Mouse (Mus musculus) heart, adult 2 months (tissue): ENCODE results near the gene Grifin. TPM values are rescaled to one million over a fixed set of nuclear protein-coding genes. Genes with fewer than 3 reads are reported as not detected.

Experiments
- DNase-seq, 2 experiments: peaks; one replicate each; pipeline ENCODE4 v3.0.0; 2021
- H3K27ac ChIP-seq: fragments of 200-600 bp; 2 replicates; pipeline ENCODE4 v1.8.1; 2022
- H3K27me3 ChIP-seq: fragments of 200-500 bp; 2 replicates; pipeline ENCODE4 v1.6.1; 2012; ENCODE audit warnings: mild to moderate bottlenecking, low read length, inconsistent platforms, mixed read lengths; ENCODE audit not compliant: control insufficient read depth, insufficient read depth
- H3K36me3 ChIP-seq: fragments of 200-500 bp; 2 replicates; pipeline ENCODE4 v1.6.1; 2012; ENCODE audit warnings: low read length, inconsistent platforms; ENCODE audit not compliant: control insufficient read depth, insufficient read depth
- H3K4me1 ChIP-seq: fragments of 200-500 bp; 2 replicates; pipeline ENCODE4 v1.6.1; 2011; ENCODE audit warnings: low read length; ENCODE audit not compliant: control insufficient read depth, insufficient read depth
- H3K4me3 ChIP-seq: fragments of 200-600 bp; 2 replicates; pipeline ENCODE4 v1.8.1; 2022
- H3K79me2 ChIP-seq: fragments of 200-500 bp; replicated peaks from 2 replicates; pipeline ENCODE4 v1.6.1; 2012; ENCODE audit warnings: mild to moderate bottlenecking, inconsistent platforms, low read length, moderate library complexity, mixed read lengths; ENCODE audit not compliant: control insufficient read depth, insufficient read depth
- H3K9ac ChIP-seq: fragments of 200-500 bp; 2 replicates; pipeline ENCODE4 v1.6.1; 2012; ENCODE audit warnings: low read depth, mild to moderate bottlenecking, control low read depth, inconsistent platforms, low read length, mixed read lengths
- CTCF ChIP-seq: fragments of 200-600 bp; IDR thresholded peaks from 2 replicates; pipeline ENCODE4 v1.8.1; 2022; ENCODE audit warnings: antibody characterized with exemption, mild to moderate bottlenecking, moderate library complexity
- EP300 ChIP-seq: fragments of 200-500 bp; IDR thresholded peaks from 2 replicates; pipeline ENCODE4 v1.6.1; 2011; ENCODE audit warnings: low read depth, low read length, control low read depth; ENCODE audit not compliant: insufficient read depth
- POLR2A ChIP-seq: fragments of 200-500 bp; IDR thresholded peaks from 2 replicates; pipeline ENCODE4 v1.6.1; 2011; ENCODE audit warnings: mild to moderate bottlenecking, low read depth, low read length, control low read depth; ENCODE audit not compliant: insufficient read depth
- WGBS: fragments of 180-500 bp; shearing (Covaris S2); methylation state at CpG from one replicate; pipeline ENCODE4 v1.1.7; 2018; 5-methylcytosine and 5-hydroxymethylcytosine counted together
- intact Hi-C: fragments of 180-260 bp; cut with DNase I; formaldehyde crosslinking; loops from one replicate; pipeline ENCODE4 v1.15.1; 2025
- polyA plus RNA-seq: library from polyadenylated mRNA; depleted of rRNA; stranded (reverse); fragments of >200 nt; gene quantifications from 2 replicates; pipeline ENCODE4 v1.2.3, GENCODE M21; 2012
- total RNA-seq, 2 experiments: library from RNA; stranded (reverse); gene quantifications; 2 replicates each; pipeline ENCODE4 v1.2.3; 2021

The Grifin gene
- total and polyA plus RNA-seq, 3 experiments = not detected

GRCm38 (mm10) chr5:140556859-140557258 is 8.0 kb downstream of the Grifin start:
- intact Hi-C loops = no loop called here
- Histone ChIP-seq H3K9ac (no peak overlapping the region), H3K4me3 (no peak overlapping the region), H3K36me3 (no peaks in the 10 kb centered on the region), H3K27ac (no peak overlapping the region), H3K4me1 (no peaks in the 10 kb centered on the region), H3K27me3 (no peaks in the 10 kb centered on the region), H3K79me2 (no peaks in the 10 kb centered on the region)
- no peak for TF ChIP-seq EP300
- no peak for TF ChIP-seq CTCF
- TF ChIP-seq POLR2A = no peak
- no peak for DNase-seq
- WGBS = 30% methylated on average over 3 of the region's 3 CpGs

GRCm38 (mm10) chr5:140553719-140554118 is 11.2 kb downstream of the Grifin start:
- no peak overlapping the region for H3K4me3 ChIP-seq
- DNase-seq = no peak
- H3K79me2 ChIP-seq = no peaks in the 10 kb centered on the region
- no peaks in the 10 kb centered on the region for H3K36me3 ChIP-seq
- H3K9ac ChIP-seq = no peak overlapping the region
- 86% methylated on average over 7 of the region's 7 CpGs for WGBS
- no peak for TF ChIP-seq POLR2A
- no peak for TF ChIP-seq EP300
- TF ChIP-seq CTCF = no peak
- no peaks in the 10 kb centered on the region for H3K27me3 ChIP-seq
- no peak overlapping the region for H3K27ac ChIP-seq
- H3K4me1 ChIP-seq = peaks cover 3% of the 10 kb centered on the region
- intact Hi-C loops = no loop called here

GRCm38 (mm10) chr5:140549306-140550047 is 15.4 kb downstream of the Grifin start:
- Histone ChIP-seq H3K36me3 (no peaks in the 10 kb centered on the region), H3K4me1 (peaks cover 3% of the 10 kb centered on the region), H3K79me2 (no peaks in the 10 kb centered on the region), H3K27ac (no peak overlapping the region; the same call in none of the 2 replicates), H3K4me3 (no peak overlapping the region), H3K27me3 (no peaks in the 10 kb centered on the region), H3K9ac (no peak overlapping the region)
- TF ChIP-seq POLR2A (no peak), EP300 (no peak), CTCF (no peak)
- no peak for DNase-seq
- WGBS = 14% methylated on average over 17 of the region's 17 CpGs
- intact Hi-C loops = no loop called here

GRCm38 (mm10) chr5:140546332-140546731 is 18.5 kb downstream of the Grifin start:
- no peak for DNase-seq
- intact Hi-C loops = no loop called here
- Histone ChIP-seq H3K27ac (no peak overlapping the region), H3K4me1 (peaks cover 3% of the 10 kb centered on the region), H3K9ac (no peak overlapping the region), H3K36me3 (no peaks in the 10 kb centered on the region), H3K27me3 (no peaks in the 10 kb centered on the region), H3K79me2 (no peaks in the 10 kb centered on the region), H3K4me3 (no peak overlapping the region)
- TF ChIP-seq POLR2A = no peak
- peak; percentile 30; the same call in 1 of the 2 replicates for TF ChIP-seq CTCF
- 85% methylated on average over 19 of the region's 19 CpGs for WGBS

GRCm38 (mm10) chr5:140545651-140546050 is 19.2 kb downstream of the Grifin start:
- intact Hi-C loops = no loop called here
- H3K27ac ChIP-seq = no peak overlapping the region
- no peaks in the 10 kb centered on the region for H3K27me3 ChIP-seq
- H3K9ac ChIP-seq = no peak overlapping the region
- H3K79me2 ChIP-seq = no peaks in the 10 kb centered on the region
- WGBS = 46% methylated on average over 6 of the region's 6 CpGs
- no peak for TF ChIP-seq EP300
- no peak for TF ChIP-seq CTCF
- TF ChIP-seq POLR2A = no peak
- no peak overlapping the region for H3K4me3 ChIP-seq
- no peak for DNase-seq
- peaks cover 3% of the 10 kb centered on the region for H3K4me1 ChIP-seq
- H3K36me3 ChIP-seq = no peaks in the 10 kb centered on the region

GRCm38 (mm10) chr5:140542811-140543575 is 21.9 kb downstream of the Grifin start:
- H3K4me3 ChIP-seq = no peak overlapping the region
- peaks cover 1% of the 10 kb centered on the region; the same call in 1 of the 2 replicates for H3K4me1 ChIP-seq
- TF ChIP-seq EP300 (no peak), POLR2A (no peak)
- no peak for DNase-seq
- intact Hi-C loops = loop anchor here (5.0 kb wide), 1 partner anchor 204 kb away; no protein-coding TSS in a partner anchor
- H3K27me3 ChIP-seq = no peaks in the 10 kb centered on the region
- no peaks in the 10 kb centered on the region for H3K36me3 ChIP-seq
- WGBS = 59% methylated on average over 9 of the region's 9 CpGs
- H3K9ac ChIP-seq = no peak overlapping the region
- no peak overlapping the region for H3K27ac ChIP-seq
- H3K79me2 ChIP-seq = no peaks in the 10 kb centered on the region
